Mouse (Mus musculus): ENCODE results near the gene Rfxap.

DNA sequence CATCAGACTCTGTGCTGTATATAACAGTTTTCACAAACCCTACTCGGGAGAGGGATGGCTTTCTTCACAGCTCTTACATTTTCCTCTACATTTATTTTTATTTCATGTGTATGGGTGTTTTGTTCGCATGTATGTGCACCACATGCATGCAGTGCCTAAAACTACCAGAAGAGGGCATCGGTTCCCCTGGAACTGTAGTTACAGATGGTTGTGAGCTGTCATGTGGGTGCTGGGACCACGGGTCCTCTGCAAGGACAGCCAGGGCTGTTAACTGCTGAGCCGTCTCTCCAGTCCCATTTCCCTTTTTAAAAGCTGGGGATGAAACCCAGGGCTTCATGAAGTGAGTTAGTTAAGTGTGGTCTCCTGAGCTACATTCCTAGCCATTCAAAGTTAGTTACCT is 12.2 kb downstream of the Rfxap start:
- TF ChIP-seq POLR2A (IDR thresholded peaks at IDR 0.05; ENCODE audit: borderline replicate concordance, low read depth, low read length) = no peak
- no peak for TF ChIP-seq CTCF (IDR thresholded peaks at IDR 0.05; ENCODE audit: low read depth, low read length)
